Mouse (Mus musculus): Measurements from ENCODE around the gene Repin1. TPM values are rescaled to one million over a fixed set of nuclear protein-coding genes. Genes with fewer than 3 reads are reported as not detected.
A peak's percentile ranks its signal among the peaks of the same experiment; 100 is the strongest.

Repin1 gene
- polyA plus RNA-seq, 1 experiment from 2014 or later, result 37.4 TPM

DNA sequence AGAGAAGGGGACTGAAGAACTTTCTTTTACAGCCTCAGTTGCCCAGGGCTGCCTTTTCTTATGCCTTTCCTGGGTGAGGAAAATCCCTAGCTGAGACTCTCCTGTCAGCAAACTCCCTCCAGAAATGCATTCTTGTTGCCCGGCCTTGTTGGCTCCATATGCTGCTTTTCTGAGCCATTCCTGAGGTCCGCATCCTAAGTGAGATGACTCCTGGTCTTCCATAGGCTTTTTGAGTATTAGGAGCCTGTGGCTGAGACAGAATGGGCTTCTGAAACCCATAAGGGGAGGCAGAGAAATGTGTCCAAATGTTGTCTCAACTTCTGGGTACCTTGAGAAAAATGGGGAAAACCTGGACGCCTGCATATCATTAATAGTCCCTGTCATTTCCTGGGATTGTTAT is 19.7 kb upstream of the Repin1 start:
- Histone ChIP-seq H3K4me1 (replicated peaks; ENCODE audit: insufficient read depth, low read length) (peaks cover 19% of the 10 kb centered on the region), H3K27me3 (ENCODE audit: insufficient read depth, low read length) (no peaks in the 10 kb centered on the region), H3K9ac (ENCODE audit: low read depth, low read length) (no peak overlapping the region), H3K4me2 (ENCODE audit: low read length) (no peak overlapping the region), H3K36me3 (ENCODE audit: insufficient read depth, low read length) (no peaks in the 10 kb centered on the region), H3K4me3 (replicated peaks; ENCODE audit: low read depth, low read length) (no peak overlapping the region), H3K9me3 (replicated peaks; ENCODE audit: low read length) (no peaks in the 10 kb centered on the region), H3K27ac (no peak overlapping the region)
- 64% methylated on average over 3 of the region's 3 CpGs for WGBS
- no peak for TF ChIP-seq CTCF (IDR thresholded peaks at IDR 0.05; ENCODE audit: low read depth)
- ATAC-seq (replicated peaks; ENCODE audit: low FRiP score, low read depth), result no peak
- no peak for DNase-seq (ENCODE audit: low spot score)

DNA sequence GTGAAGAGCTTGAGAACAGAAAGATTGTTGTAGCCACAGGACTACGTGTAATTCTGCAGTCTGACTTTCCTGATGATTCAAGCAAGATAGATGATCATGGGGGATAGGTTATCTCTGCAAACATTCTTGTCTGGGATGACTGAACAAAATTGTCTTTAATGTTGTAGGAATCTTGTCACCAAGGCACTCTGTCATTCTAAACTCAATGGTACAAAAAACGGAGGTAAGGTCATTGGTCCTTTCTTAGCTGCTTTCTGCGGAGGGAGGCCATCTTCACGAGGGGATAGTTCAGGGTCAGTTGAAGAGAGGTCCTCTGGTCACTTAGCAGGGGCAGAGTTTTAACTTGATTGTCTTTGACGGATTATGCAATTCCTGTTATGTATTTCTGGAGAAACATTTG is 14.9 kb upstream of the Repin1 start:
- TF ChIP-seq CTCF (IDR thresholded peaks at IDR 0.05; ENCODE audit: low read depth), result no peak
- WGBS, result 22% methylated on average over 5 of the region's 5 CpGs
- Histone ChIP-seq H3K9ac (ENCODE audit: low read depth, low read length) (no peak overlapping the region), H3K27ac (peak overlapping the region; percentile 75; the same call in 1 of the 2 replicates), H3K4me2 (ENCODE audit: low read length) (no peak overlapping the region), H3K27me3 (ENCODE audit: insufficient read depth, low read length) (no peaks in the 10 kb centered on the region), H3K9me3 (replicated peaks; ENCODE audit: low read length) (no peaks in the 10 kb centered on the region), H3K36me3 (ENCODE audit: insufficient read depth, low read length) (no peaks in the 10 kb centered on the region), H3K4me3 (replicated peaks; ENCODE audit: low read depth, low read length) (no peak overlapping the region), H3K4me1 (replicated peaks; ENCODE audit: insufficient read depth, low read length) (peaks cover 8% of the 10 kb centered on the region)
- peak; percentile 34 for DNase-seq (ENCODE audit: low spot score)
- no peak; the same call in 1 of the 2 replicates for ATAC-seq (replicated peaks; ENCODE audit: low FRiP score, low read depth)

DNA sequence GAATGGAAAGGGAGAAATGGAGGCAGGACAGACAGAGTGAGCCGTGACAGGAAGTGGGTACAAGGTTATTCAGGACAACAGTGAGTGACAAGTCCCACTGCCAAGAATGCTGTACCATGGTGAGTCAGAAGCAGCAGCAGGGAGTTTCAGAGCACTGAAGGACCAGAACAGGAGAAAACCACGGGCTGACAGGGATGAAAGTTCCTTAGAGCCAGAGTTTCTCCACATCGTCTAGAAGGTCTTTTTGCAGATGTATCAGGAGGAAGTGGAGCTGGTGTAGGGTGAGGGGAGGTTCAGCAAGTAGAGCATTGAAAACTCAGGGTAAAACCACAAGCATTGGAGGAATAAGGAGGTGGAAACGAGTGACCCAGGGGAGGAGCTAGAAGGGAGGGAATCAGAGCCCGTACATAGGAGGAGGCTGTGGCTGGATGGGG is 14.5 kb upstream of the Repin1 start:
- H3K4me2 ChIP-seq (ENCODE audit: low read length), result peak overlapping the region; percentile 27; the same call in 1 of the 2 replicates
- WGBS, result 21% methylated on average over 5 of the region's 5 CpGs
- DNase-seq (ENCODE audit: low spot score), result peak; percentile 75
- no peak overlapping the region for H3K4me3 ChIP-seq (replicated peaks; ENCODE audit: low read depth, low read length)
- H3K27ac ChIP-seq, result peak overlapping the region; percentile 75
- no peak for TF ChIP-seq CTCF (IDR thresholded peaks at IDR 0.05; ENCODE audit: low read depth)
- no peaks in the 10 kb centered on the region for H3K36me3 ChIP-seq (ENCODE audit: insufficient read depth, low read length)
- no peaks in the 10 kb centered on the region for H3K9me3 ChIP-seq (replicated peaks; ENCODE audit: low read length)
- H3K9ac ChIP-seq (ENCODE audit: low read depth, low read length), result no peak overlapping the region
- peaks cover 8% of the 10 kb centered on the region for H3K4me1 ChIP-seq (replicated peaks; ENCODE audit: insufficient read depth, low read length)
- H3K27me3 ChIP-seq (ENCODE audit: insufficient read depth, low read length), result no peaks in the 10 kb centered on the region
- no peak for ATAC-seq (replicated peaks; ENCODE audit: low FRiP score, low read depth)

DNA sequence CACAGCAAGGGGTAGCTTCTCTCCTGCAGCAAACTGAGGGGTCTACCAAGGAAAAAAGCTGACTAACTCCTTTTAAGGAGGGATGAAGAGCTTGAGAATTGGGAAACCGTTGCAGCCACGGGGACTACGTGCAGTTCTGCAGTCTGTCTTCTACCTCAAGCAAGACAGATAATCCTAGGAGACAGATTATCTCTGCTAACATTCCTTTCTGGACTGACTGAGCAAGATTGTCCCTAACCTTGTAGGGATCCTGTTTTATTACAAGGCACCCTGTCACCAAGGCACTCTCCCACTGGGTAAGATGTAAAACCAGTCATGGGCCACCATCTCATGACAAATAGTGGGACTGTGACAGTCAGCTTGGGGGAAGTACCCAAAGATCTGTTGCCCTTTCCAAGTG is 12.4 kb upstream of the Repin1 start:
- TF ChIP-seq CTCF (IDR thresholded peaks at IDR 0.05; ENCODE audit: low read depth), result no peak
- Histone ChIP-seq H3K36me3 (ENCODE audit: insufficient read depth, low read length) (no peaks in the 10 kb centered on the region), H3K9me3 (replicated peaks; ENCODE audit: low read length) (no peaks in the 10 kb centered on the region), H3K27ac (no peak overlapping the region), H3K4me1 (replicated peaks; ENCODE audit: insufficient read depth, low read length) (peaks cover 8% of the 10 kb centered on the region), H3K9ac (ENCODE audit: low read depth, low read length) (no peak overlapping the region), H3K27me3 (ENCODE audit: insufficient read depth, low read length) (no peaks in the 10 kb centered on the region), H3K4me3 (replicated peaks; ENCODE audit: low read depth, low read length) (no peak overlapping the region), H3K4me2 (ENCODE audit: low read length) (no peak overlapping the region)
- ATAC-seq (replicated peaks; ENCODE audit: low FRiP score, low read depth) (no peak), DNase-seq (ENCODE audit: low spot score) (no peak)
- 68% methylated on average over 3 of the region's 3 CpGs for WGBS

DNA sequence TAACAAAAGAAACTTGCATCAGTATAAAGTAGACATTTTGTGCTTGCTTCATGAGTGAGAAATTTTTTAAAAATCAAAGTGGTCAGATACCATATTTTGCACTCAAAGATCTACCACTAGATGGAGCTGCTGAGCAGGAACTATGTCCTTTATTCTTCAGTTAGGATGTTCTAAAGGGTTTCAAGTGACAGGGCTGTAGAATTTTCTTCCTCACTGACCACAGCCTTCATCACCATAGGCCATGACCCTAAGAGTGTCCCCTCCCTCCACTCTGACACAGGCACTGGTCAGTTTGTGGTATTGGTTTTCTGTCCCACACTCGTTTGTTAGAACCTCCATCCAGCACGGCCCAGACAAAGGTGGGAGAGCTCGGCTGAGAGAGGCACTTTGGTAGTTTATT is 11.6 kb upstream of the Repin1 start:
- peak; percentile 87 for TF ChIP-seq CTCF (IDR thresholded peaks at IDR 0.05; ENCODE audit: low read depth)
- H3K27me3 ChIP-seq (ENCODE audit: insufficient read depth, low read length), result no peaks in the 10 kb centered on the region
- no peak overlapping the region for H3K4me3 ChIP-seq (replicated peaks; ENCODE audit: low read depth, low read length)
- H3K9ac ChIP-seq (ENCODE audit: low read depth, low read length), result no peak overlapping the region
- no peaks in the 10 kb centered on the region for H3K9me3 ChIP-seq (replicated peaks; ENCODE audit: low read length)
- H3K27ac ChIP-seq, result no peak overlapping the region
- H3K4me1 ChIP-seq (replicated peaks; ENCODE audit: insufficient read depth, low read length), result peaks cover 8% of the 10 kb centered on the region
- H3K36me3 ChIP-seq (ENCODE audit: insufficient read depth, low read length), result no peaks in the 10 kb centered on the region
- 52% methylated on average over 3 of the region's 3 CpGs for WGBS
- ATAC-seq (replicated peaks; ENCODE audit: low FRiP score, low read depth) (no peak), DNase-seq (ENCODE audit: low spot score) (peak; percentile 83)
- H3K4me2 ChIP-seq (ENCODE audit: low read length), result no peak overlapping the region

DNA sequence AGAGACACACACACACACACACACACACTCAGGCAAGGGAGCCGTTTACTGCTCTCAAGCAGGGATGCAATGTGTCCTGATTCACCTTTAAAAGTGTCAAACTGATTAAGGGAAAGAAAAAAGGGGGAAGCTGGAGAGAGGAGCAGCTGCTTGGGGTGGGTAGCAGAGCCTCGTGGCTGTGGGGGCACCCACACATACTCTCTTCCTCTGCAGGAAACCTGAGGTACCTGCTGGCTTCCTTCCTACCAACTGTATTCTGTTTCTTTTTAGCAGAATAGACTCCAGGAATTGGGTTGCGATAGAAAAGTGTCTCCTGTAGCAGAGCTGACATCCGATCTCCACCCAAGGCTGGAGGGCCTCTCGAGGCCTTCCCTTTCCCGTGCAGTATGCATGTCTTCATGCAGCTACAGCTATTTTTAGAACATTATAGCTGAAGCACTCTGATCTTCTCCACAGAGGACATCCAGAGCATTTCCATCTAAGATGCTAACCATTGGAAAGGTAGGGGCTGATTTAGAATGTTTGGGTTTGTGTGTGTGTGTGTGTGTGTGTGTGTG is 4.4 kb upstream of the Repin1 start, which contains the start of gene Gm45021:
Gene Gm45021 (plus strand): TSS at position 417 of the 557 bp plus-strand sequence.
- H3K4me1 ChIP-seq (replicated peaks; ENCODE audit: insufficient read depth, low read length), result peaks cover 5% of the 10 kb centered on the region; the same call in 1 of the 2 replicates
- ATAC-seq (replicated peaks; ENCODE audit: low FRiP score, low read depth) (no peak), DNase-seq (ENCODE audit: low spot score) (peak; percentile 62)
- no peaks in the 10 kb centered on the region for H3K36me3 ChIP-seq (ENCODE audit: insufficient read depth, low read length)
- 9% methylated on average over 6 of the region's 6 CpGs for WGBS
- H3K4me3 ChIP-seq (replicated peaks; ENCODE audit: low read depth, low read length), result no peak within 1 kb of the TSS
- no peak within 1 kb of the TSS for H3K9ac ChIP-seq (ENCODE audit: low read depth, low read length)
- no peak within 1 kb of the TSS for H3K4me2 ChIP-seq (ENCODE audit: low read length)
- 0 out of 2 replicates have a peak within 1 kb of the TSS, but pooled peaks have one; percentile 9 for H3K27ac ChIP-seq
- H3K9me3 ChIP-seq (replicated peaks; ENCODE audit: low read length), result no peaks in the 10 kb centered on the region
- TF ChIP-seq CTCF (IDR thresholded peaks at IDR 0.05; ENCODE audit: low read depth), result no peak
- no peaks in the 10 kb centered on the region for H3K27me3 ChIP-seq (ENCODE audit: insufficient read depth, low read length)
